Mouse (Mus musculus): ENCODE measurements around the gene Nt5c.
"Not testable (repeated sequence)": the region's sequence is repeated elsewhere in the genome, so short reads cannot be mapped to it uniquely, and the experiment has no call there.

Gene Nt5c

GRCm38 (mm10) chr11:115491356-115492083 lies at the start of gene Nt5c:
Gene Nt5c, minus strand, starts transcription at chr11:115491862.
- peak; percentile 84 for DNase-seq

DNA sequence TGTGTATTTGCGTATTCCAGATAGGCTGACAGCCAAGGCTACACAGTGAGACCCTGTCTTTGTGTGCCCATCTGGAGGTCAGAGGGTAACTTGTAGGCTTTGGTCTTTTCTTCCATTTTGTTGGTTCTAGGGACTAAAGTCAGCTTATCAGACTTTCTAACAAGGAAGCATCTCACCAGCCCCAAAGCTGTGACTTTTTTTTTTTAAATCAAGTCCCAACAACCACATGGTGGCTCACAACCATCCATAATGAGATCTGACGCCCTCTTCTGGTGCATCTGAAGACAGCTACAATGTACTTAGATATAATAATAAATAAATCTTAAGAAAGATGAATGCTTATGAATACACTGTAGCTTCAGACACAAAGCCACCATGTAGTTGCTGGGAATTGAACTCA lies 46.4 kb upstream of the Nt5c start:
- DNase-seq, result no peak

DNA sequence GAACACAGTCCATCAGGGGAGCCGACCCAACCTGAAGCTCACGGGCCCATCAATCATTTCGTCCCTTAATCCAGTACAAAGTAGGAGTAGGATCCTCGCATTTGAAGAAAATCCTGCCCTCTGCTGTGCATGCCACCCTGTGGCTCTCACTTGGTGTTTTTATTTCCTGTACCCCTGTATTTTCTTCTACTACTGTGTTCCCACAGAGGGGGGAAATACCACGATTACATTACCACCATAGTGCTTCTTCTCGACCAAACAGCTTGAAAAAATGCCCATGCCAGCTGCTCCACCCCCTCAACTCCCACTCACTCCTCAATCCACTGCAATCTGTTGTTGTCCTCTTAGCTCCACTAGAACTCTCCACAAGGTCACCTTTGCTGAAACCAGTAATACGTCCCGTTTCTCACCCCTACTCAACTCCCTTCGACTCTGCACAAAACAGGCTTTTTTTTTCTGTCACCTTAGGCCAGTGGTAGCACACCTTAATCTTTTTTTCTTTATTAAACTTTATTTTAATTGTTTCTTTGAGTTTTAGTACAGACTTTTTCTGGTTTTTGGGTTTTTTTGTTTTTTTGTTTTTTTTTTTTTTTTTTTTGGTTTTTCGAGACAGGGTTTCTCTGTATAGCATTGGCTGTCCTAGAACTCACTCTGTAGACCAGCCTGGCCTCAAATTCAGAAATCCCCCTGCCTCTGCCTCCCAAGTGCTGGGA lies 45.4 kb upstream of the Nt5c start:
- peak; percentile 56 for DNase-seq

GRCm38 (mm10) chr11:115536038-115536681 lies 44.5 kb upstream of the Nt5c start, which contains the start of gene Sumo2:
Gene Sumo2, minus strand, starts transcription at chr11:115536276.
- peak; percentile 99 for DNase-seq

GRCm38 (mm10) chr11:115535401-115536037 lies 43.9 kb upstream of the Nt5c start:
- peak; percentile 67 for DNase-seq

DNA sequence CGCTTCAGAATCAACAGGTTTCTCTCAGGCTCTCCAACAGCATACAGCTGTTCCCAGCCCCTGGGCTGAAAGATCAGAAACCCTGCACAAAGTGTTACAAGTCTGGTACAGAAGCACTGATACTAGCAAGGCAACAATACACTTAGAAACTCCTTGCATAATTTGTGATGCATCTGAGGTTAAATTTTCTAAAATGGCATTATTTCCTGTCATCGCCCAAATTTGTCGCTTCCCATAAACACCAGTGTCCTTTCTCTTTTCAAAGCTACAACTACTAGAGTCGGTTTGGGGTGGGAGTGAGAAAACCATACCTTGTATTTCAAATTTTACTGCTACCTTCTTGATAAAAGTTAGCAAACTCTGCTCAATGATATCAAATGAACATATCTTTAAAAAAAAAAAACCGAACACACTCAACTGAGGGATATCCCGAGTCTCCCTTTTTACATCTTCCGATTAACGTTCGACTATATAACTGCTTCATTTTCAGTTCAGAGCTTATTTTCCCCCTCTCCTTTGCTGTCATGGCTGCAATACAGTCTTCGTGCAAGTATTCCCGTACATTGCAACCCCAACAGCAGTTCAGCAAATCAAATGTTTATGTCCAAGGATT lies 43.2 kb upstream of the Nt5c start:
- no peak for DNase-seq

DNA sequence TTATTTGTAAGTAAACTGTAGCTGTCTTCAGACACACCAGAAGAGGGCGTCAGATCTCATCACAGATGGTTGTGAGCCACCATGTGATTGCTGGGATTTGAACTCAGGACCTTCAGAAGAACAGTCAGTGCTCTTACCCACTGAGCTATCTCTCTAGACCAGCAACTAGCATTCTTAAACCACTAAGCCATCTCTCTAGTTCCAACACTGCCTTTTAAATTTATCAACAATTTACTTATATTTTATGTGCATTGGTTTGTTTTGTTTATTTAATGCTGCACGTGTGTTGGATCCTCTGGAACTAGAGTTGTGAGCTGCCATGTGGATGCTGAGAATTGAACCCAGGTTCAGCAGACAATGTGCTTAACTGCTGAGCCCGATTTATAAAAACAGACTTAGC lies 34.8 kb upstream of the Nt5c start:
- not testable (repeated sequence) for DNase-seq

- no peak for DNase-seq
Measured at GRCm38 (mm10) chr11:115522703-115523102, 31.0 kb upstream of the Nt5c start.

- DNase-seq, result no peak
Measured at GRCm38 (mm10) chr11:115522238-115522637, 30.6 kb upstream of the Nt5c start.

- no peak for DNase-seq
Measured at GRCm38 (mm10) chr11:115521080-115521479, 29.4 kb upstream of the Nt5c start.

- DNase-seq, result no peak
Measured at GRCm38 (mm10) chr11:115520218-115520617, 28.6 kb upstream of the Nt5c start.

DNA sequence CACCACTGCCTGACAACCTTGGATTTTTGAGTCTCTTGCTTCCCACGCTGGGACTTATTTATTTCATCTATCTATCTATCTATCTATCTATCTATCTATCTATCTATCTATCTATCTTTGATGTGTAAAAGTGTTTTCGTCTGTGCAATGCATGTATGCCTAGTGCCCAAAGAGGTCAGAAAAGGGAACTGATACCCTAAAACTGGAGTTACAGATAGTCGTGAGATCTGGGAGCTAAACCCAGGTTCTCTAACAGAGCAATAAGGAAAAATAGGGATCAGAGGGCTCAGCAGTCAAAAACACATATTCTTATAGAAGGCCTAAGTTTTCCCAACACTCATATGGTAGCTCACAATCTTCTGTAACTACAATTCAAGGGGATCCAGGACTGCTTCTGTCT lies 27.9 kb upstream of the Nt5c start:
- no peak for DNase-seq

- peak; percentile 47 for DNase-seq
Measured at GRCm38 (mm10) chr11:115518693-115519092, 27.0 kb upstream of the Nt5c start.

DNA sequence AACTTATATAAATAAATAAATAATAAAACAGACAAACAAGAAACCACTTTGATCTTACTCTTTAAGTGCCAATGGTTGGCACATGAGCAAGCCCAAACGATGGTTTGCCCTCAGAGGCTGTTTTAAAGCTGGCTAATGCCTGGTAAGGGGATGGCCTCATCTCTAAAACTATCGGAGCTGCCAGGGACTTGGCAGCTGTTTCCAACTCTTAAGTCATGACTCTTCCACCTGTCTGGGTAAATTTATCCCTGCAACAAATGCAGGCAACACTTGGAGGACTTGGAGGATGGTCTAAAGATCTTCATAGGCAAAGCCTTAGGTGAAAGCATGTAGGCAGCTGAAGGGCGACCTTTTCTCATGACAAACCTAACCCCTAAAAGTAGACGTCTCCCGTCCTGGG lies 25.3 kb upstream of the Nt5c start:
- DNase-seq, result no peak

DNA sequence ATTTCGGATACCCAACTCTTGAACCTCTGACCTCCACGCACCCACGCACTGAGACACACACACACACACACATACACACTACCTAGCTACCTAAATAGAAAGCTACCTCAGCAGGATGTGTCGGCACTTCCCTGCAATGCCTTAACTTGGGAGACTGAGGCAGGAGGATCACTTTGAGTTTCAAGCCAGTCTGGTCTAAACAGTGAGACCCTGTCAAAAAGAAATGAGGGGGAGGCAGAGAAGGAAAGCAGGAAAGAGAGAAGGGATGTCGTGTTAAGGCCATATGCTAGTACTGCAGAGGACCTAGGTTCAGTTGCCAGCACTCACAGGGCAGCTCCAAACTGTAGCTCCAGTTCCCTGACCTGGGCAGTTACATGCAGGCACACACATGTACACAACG lies 23.4 kb upstream of the Nt5c start:
- DNase-seq, result no peak

DNA sequence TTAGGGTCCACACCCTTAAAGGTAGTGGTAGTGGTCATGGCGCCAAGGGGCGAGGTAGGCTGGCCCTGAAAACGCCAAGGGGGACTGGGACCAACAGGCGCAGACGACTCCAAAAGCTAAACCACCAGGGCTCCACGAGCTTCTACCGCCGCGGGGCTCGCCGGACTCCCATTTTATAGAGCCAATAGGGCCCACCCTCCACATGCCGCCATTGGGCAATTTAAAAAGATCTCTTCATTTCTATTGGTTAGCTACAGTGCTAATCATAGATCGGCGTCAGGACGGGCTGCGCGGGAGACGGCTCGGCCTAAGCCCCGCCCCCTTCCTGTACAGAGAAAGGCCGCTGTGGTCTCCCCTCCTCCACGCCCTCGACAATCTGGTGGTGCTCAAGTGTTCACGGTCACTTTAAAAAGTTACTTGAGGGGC lies 22.6 kb upstream of the Nt5c start, which contains the start of gene Jpt1:
Gene Jpt1, minus strand, starts transcription at position 150 of the 426 bp plus-strand sequence.
- DNase-seq, result peak; percentile 99

- DNase-seq, result peak; percentile 57
Measured at GRCm38 (mm10) chr11:115513271-115514237, 21.9 kb upstream of the Nt5c start.

DNA sequence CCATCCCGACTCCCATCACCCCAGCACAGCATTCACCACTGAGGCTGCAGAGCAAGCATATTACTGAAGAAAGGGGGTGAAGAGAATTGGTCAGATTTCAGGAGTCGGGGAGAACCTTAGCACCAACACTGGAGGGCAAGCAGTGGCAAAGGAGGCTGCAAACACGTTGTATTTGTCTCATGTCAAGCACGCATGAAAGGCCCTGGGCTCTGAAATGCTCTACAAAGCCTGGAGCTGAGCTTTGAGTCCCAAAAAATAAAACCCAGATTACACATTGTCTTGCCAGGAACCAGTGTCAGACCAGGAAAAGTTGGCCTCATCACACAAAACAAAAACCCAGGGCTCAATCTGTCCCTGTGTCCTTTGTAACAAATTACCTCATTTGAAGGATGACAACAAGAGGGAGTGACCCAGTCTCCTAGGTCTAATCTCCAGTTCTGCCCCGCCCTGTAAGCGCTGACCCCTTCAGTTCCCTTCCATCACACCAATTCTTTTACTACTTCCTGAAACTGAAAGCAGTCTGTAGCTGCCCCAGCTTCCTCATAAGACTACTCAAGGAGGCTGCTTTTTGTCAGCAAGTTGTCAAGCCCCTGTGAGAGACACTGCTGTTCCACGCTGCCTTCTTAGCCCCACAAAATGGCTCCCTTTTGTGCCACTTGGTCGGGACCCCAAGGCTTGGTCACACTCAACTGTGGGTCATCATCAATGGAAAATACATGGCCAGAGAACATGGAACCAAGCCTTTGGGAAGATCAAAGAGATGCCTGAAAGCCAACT lies 20.9 kb upstream of the Nt5c start:
- no peak for DNase-seq

DNA sequence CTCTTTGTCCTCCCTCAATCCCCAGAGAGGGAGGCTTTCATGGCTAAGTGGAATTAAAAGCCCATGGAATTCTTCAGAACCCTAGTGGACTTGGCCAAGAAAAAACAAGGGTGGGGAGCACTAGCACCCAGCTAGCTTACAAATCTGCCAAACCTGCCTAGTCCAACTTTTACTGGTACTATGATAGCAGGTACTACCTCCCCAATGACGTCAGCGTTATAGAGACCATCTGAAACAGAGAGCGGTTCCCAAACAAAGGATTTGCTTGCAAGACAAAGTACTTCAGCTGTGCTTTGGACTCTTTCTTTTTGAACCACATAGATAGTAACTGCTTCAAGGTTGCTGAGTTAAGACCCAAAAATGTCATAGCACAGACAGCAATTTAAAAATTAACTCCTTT lies 20.3 kb upstream of the Nt5c start:
- DNase-seq, result no peak

DNA sequence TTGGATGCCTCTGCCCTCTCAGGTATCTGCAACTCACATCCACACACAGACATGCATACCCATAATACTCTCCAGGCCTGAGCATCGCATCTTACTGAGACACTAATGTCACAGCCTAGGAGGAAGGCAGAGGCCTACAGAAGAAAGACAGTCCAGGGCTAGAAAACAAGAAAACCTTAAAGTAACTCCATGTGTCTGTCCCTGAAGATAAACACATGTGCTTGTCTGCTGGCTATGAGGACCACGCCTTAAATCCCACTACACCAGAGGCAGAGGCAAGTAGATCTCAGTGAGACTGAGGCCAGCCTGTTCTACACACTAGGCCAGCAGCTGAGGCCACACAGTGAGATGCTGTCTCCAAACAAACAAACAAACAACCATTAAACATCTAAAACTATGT lies 19.5 kb upstream of the Nt5c start:
- no peak for DNase-seq

DNA sequence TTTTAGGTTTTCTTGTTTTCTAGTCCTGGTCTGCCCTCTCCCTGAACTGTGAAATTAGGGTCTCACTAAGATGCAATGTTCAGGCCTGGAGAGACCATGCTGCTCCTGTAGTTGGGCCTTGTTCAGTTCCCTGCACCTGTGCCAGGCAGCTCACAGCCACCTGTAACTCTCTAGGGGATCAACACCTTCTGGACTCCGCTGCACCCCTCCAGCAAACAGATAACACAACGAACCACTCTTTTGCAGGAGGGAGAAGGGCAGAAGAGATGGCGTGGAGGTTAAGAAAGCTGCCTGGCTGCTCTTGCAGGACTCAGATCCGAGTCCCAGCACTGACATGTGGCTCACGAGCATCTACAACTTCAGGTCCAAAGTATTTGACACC lies 18.8 kb upstream of the Nt5c start:
- no peak for DNase-seq
